Mouse (Mus musculus) thymus, adult 2 months (tissue): ENCODE measurements around the gene Gm38392.

Source experiments
- CTCF ChIP-seq: fragments of 200-500 bp; IDR thresholded peaks from 2 replicates; pipeline ENCODE4 v1.5.1; 2012; ENCODE audit warnings: mild to moderate bottlenecking, control low read depth, low read length, moderate library complexity, borderline replicate concordance; ENCODE audit not compliant: control insufficient read depth, poor library complexity, insufficient read depth; ENCODE audit errors: extremely low read depth
- POLR2A ChIP-seq: fragments of 200-500 bp; IDR thresholded peaks from 2 replicates; pipeline ENCODE4 v1.6.1; 2012; ENCODE audit warnings: mild to moderate bottlenecking, low read length, control low read depth, moderate library complexity; ENCODE audit not compliant: control insufficient read depth, poor library complexity, insufficient read depth; ENCODE audit errors: extremely low read depth

- TF ChIP-seq POLR2A (no peak), CTCF (no peak)
These were observed 82.3 kb downstream of the Gm38392 start for GRCm38 (mm10) chr3:88204751-88205150.
